8 mouse cellular contexts compared by ENCODE assay signal in the genomic region with DNA sequence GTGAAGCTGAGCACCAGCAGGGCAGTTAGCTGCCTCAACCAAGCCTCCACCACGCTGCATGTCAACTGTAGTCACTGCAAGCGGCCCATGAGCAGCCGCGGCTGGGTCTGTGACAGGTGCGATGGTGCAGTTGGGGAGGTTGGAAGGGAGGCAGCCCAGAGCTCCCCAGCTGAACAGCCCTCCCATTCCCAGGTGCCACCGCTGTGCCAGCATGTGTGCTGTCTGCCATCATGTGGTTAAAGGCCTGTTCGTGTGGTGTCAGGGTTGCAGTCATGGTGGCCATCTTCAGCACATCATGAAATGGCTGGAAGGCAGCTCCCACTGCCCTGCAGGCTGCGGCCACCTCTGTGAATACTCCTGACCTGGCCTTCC. TPM values are rescaled to one million over a fixed set of nuclear protein-coding genes. Genes with fewer than 3 reads are reported as not detected.
A peak's percentile ranks its signal among the peaks of the same experiment; 100 is the strongest.
DNase-seq lines count a peak whose midpoint lies in the region; ATAC-seq and TF ChIP-seq lines count a peak whose summit lies in the region.

No protein-coding gene starts in this region.

- ATAC-seq in liver, embryonic 13.5 days (ENCODE audit: low read depth): no peak
- no peak for ATAC-seq in stomach, embryonic 16.5 days (ENCODE audit: insufficient read depth, low FRiP score)
- no peak for ATAC-seq in monocyte, adult 5-6 weeks (replicated peaks; ENCODE audit: insufficient number of reproducible peaks, low FRiP score, low TSS enrichment, poor library complexity, severe bottlenecking)

- peak overlapping the region; percentile 92 for H3K4me3 ChIP-seq in cerebellum, adult 2 months (replicated peaks; ENCODE audit: insufficient read depth, low read depth, low read length)
- H3K4me3 ChIP-seq in spleen, adult 2 months (ENCODE audit: extremely low read depth, insufficient read depth, insufficient read length): peak overlapping the region; percentile 66; the same call in 1 of the 2 replicates
- peak overlapping the region; percentile 85 for H3K4me3 ChIP-seq in liver, embryonic 13.5 days (replicated peaks)
- peak overlapping the region; percentile 74 for H3K4me3 ChIP-seq in stomach, embryonic 16.5 days (replicated peaks; ENCODE audit: low read length)

- H3K4me1 ChIP-seq in cerebellum, adult 2 months (ENCODE audit: control insufficient read depth, insufficient read depth, low read length): peaks cover 33% of the 10 kb centered on the region
- peaks cover 29% of the 10 kb centered on the region for H3K4me1 ChIP-seq in spleen, adult 2 months (ENCODE audit: control insufficient read depth, insufficient read depth, insufficient read length)
- H3K4me1 ChIP-seq in liver, embryonic 13.5 days (replicated peaks): peaks cover 70% of the 10 kb centered on the region
- H3K4me1 ChIP-seq in stomach, embryonic 16.5 days (ENCODE audit: control insufficient read depth, insufficient read depth, low read length): peaks cover 44% of the 10 kb centered on the region

- no peak for TF ChIP-seq POLR2A in cerebellum, adult 2 months (IDR thresholded peaks at IDR 0.05; ENCODE audit: borderline replicate concordance, insufficient read depth, low read length)
- no peak for TF ChIP-seq POLR2A in spleen, adult 2 months (IDR thresholded peaks at IDR 0.05; ENCODE audit: low read depth, low read length)

- H3K4me2 ChIP-seq in liver, embryonic 13.5 days: peak overlapping the region; percentile 99
- H3K4me2 ChIP-seq in stomach, embryonic 16.5 days (ENCODE audit: low read depth, low read length): peak overlapping the region; percentile 91

- H3K27ac ChIP-seq in cerebellum, adult 2 months (ENCODE audit: insufficient read depth, low read length): peak overlapping the region; percentile 6; the same call in 1 of the 2 replicates
- H3K27ac ChIP-seq in spleen, adult 2 months (ENCODE audit: insufficient read depth, low read length): peak overlapping the region; percentile 7; the same call in 1 of the 2 replicates
- peak overlapping the region; percentile 78 for H3K27ac ChIP-seq in liver, embryonic 13.5 days
- peak overlapping the region; percentile 93 for H3K27ac ChIP-seq in stomach, embryonic 16.5 days (ENCODE audit: low read length)

- H3K36me3 ChIP-seq in spleen, adult 2 months (ENCODE audit: control insufficient read depth, insufficient read depth, low read length): peaks cover 16% of the 10 kb centered on the region
- peaks cover 56% of the 10 kb centered on the region for H3K36me3 ChIP-seq in liver, embryonic 13.5 days
- H3K36me3 ChIP-seq in stomach, embryonic 16.5 days (ENCODE audit: control insufficient read depth, insufficient read depth, low read length): peaks cover 23% of the 10 kb centered on the region

- H3K9me3 ChIP-seq in liver, embryonic 13.5 days (replicated peaks): no peaks in the 10 kb centered on the region
- no peaks in the 10 kb centered on the region for H3K9me3 ChIP-seq in stomach, embryonic 16.5 days (replicated peaks; ENCODE audit: control insufficient read depth, low read length)

- peak overlapping the region; percentile 81 for H3K9ac ChIP-seq in liver, embryonic 13.5 days
- peak overlapping the region; percentile 87 for H3K9ac ChIP-seq in stomach, embryonic 16.5 days (ENCODE audit: low read length)

- no peak for DNase-seq in cerebellum, adult 2 months
- no peak for DNase-seq in cerebellum, adult 9-10 months
- no peak for DNase-seq in spleen, adult 2 months (ENCODE audit: low read depth in 1 of 2, low spot score in 2 of 2)
- DNase-seq in spleen, postnatal 14 days (ENCODE audit: low spot score in 2 of 2): no peak
- DNase-seq in liver, embryonic 13.5 days: no peak
- no peak for DNase-seq in spleen, postnatal 4 days (ENCODE audit: low spot score in 2 of 2)

- 66% methylated on average over 8 of the region's 8 CpGs for WGBS in cerebellum, adult 2 months
- WGBS in spleen, adult 2 months: 87% methylated on average over 8 of the region's 8 CpGs
- WGBS in liver, embryonic 13.5 days (ENCODE audit: insufficient replicate concordance): 83% methylated on average over 8 of the region's 8 CpGs
- WGBS in stomach, embryonic 16.5 days: 82% methylated on average over 8 of the region's 8 CpGs

- no peak for TF ChIP-seq CTCF in cerebellum, adult 2 months (IDR thresholded peaks at IDR 0.05; ENCODE audit: borderline replicate concordance, insufficient read depth, low read depth, low read length)
- no peak for TF ChIP-seq CTCF in spleen, adult 2 months (IDR thresholded peaks at IDR 0.05; ENCODE audit: extremely low read depth, insufficient read depth, insufficient read length, insufficient replicate concordance)

- no peaks in the 10 kb centered on the region for H3K27me3 ChIP-seq in cerebellum, adult 2 months (ENCODE audit: control insufficient read depth, insufficient read depth, low read length)
- H3K27me3 ChIP-seq in spleen, adult 2 months (ENCODE audit: control insufficient read depth, insufficient read depth, low read length): no peaks in the 10 kb centered on the region
- H3K27me3 ChIP-seq in liver, embryonic 13.5 days: no peaks in the 10 kb centered on the region
- no peaks in the 10 kb centered on the region for H3K27me3 ChIP-seq in stomach, embryonic 16.5 days (ENCODE audit: control insufficient read depth, insufficient read depth, low read length)

RNA-seq across cellular contexts. Expression of gene Jmjd8, which starts 0.5 kb away (rescaled TPM):
- 65.8 and 75.2 TPM in 2 replicates for polyA plus RNA-seq in cerebellum, adult 2 months (2012; rRNA removed)
- polyA plus RNA-seq in spleen, adult 2 months (2012; rRNA removed): 30.9 and 31.3 TPM in 2 replicates
- 21.7 and 26.9 TPM in 2 replicates for polyA plus RNA-seq in liver, embryonic 13.5 days (2015; fragmentation: Nextera tagmentation; extraction: Ambion mirVana)
- polyA plus RNA-seq in stomach, embryonic 16.5 days (2015; fragmentation: Nextera tagmentation; extraction: Ambion mirVana): 56.7 and 58.1 TPM in 2 replicates
- 7.9 to 20.3 TPM (median 11.0 TPM) in 3 replicates for total RNA-seq in monocyte, adult 5-6 weeks (2017)

RNA-seq across cellular contexts. Expression of gene Wdr24, which starts 4.8 kb away (rescaled TPM):
- 32.8 and 34.2 TPM in 2 replicates for polyA plus RNA-seq in cerebellum, adult 2 months (2012; rRNA removed)
- 33.6 and 38.6 TPM in 2 replicates for polyA plus RNA-seq in spleen, adult 2 months (2012; rRNA removed)
- polyA plus RNA-seq in liver, embryonic 13.5 days (2015; fragmentation: Nextera tagmentation; extraction: Ambion mirVana): 11.9 and 14.2 TPM in 2 replicates
- 24.7 and 28.6 TPM in 2 replicates for polyA plus RNA-seq in stomach, embryonic 16.5 days (2015; fragmentation: Nextera tagmentation; extraction: Ambion mirVana)
- 10.7 to 16.6 TPM (median 15.6 TPM) in 3 replicates for total RNA-seq in monocyte, adult 5-6 weeks (2017)

RNA-seq across cellular contexts. Expression of gene Stub1, which starts 5.0 kb away (rescaled TPM):
- 326 and 333 TPM in 2 replicates for polyA plus RNA-seq in cerebellum, adult 2 months (2012; rRNA removed)
- 85.4 and 104 TPM in 2 replicates for polyA plus RNA-seq in spleen, adult 2 months (2012; rRNA removed)
- 130 TPM in 2 replicates for polyA plus RNA-seq in liver, embryonic 13.5 days (2015; fragmentation: Nextera tagmentation; extraction: Ambion mirVana)
- polyA plus RNA-seq in stomach, embryonic 16.5 days (2015; fragmentation: Nextera tagmentation; extraction: Ambion mirVana): 312 and 314 TPM in 2 replicates
- total RNA-seq in monocyte, adult 5-6 weeks (2017): 74.5 to 81.4 TPM (median 75.3 TPM) in 3 replicates

RNA-seq across cellular contexts. Expression of gene Rhbdl1, which starts 8.9 kb away (rescaled TPM):
- polyA plus RNA-seq in cerebellum, adult 2 months (2012; rRNA removed): 111 and 119 TPM in 2 replicates
- polyA plus RNA-seq in spleen, adult 2 months (2012; rRNA removed): 5.5 and 7.3 TPM in 2 replicates
- polyA plus RNA-seq in liver, embryonic 13.5 days (2015; fragmentation: Nextera tagmentation; extraction: Ambion mirVana): 0.20 and 0.30 TPM in 2 replicates
- polyA plus RNA-seq in stomach, embryonic 16.5 days (2015; fragmentation: Nextera tagmentation; extraction: Ambion mirVana): 2.5 and 2.8 TPM in 2 replicates
- total RNA-seq in monocyte, adult 5-6 weeks (2017): 1.8 TPM in 1 of 3 replicates, not detected in the others

RNA-seq across cellular contexts. Expression of gene Gm20683, which starts 13.4 kb away (rescaled TPM):
- 42.9 and 45.9 TPM in 2 replicates for polyA plus RNA-seq in cerebellum, adult 2 months (2012; rRNA removed)
- polyA plus RNA-seq in spleen, adult 2 months (2012; rRNA removed): 29.5 and 34.1 TPM in 2 replicates
- polyA plus RNA-seq in liver, embryonic 13.5 days (2015; fragmentation: Nextera tagmentation; extraction: Ambion mirVana): 0.28 and 0.57 TPM in 2 replicates
- polyA plus RNA-seq in stomach, embryonic 16.5 days (2015; fragmentation: Nextera tagmentation; extraction: Ambion mirVana): 2.7 and 3.4 TPM in 2 replicates
- total RNA-seq in monocyte, adult 5-6 weeks (2017): 0.43 to 2.9 TPM (median 2.1 TPM) in 3 replicates

Comparison
In these comparisons a context has a peak if more than half of its experiments do, and no peak if none do; other contexts are left out.
1. H3K27ac ChIP-seq: peak in every context shown above with its lines; median percentile 93 in stomach, embryonic 16.5 days; 78 in liver, embryonic 13.5 days; 7 in spleen, adult 2 months; 6 in cerebellum, adult 2 months.